Mouse (Mus musculus) frontal cortex, postnatal 25 days (tissue): ENCODE data around the gene Sugp1.

Experiments used
- DNase-seq, 2 experiments: peaks; one replicate each; pipeline ENCODE4 v3.0.0; 2022; ENCODE audit warnings: low spot score in 2 of 2

Sugp1 gene

GRCm38 (mm10) chr8:70111192-70111795 lies 68.7 kb downstream of the Sugp1 start:
- DNase-seq: no peak

GRCm38 (mm10) chr8:70112401-70113016 lies 69.9 kb downstream of the Sugp1 start:
- no peak for DNase-seq

- DNase-seq: no peak
These were observed 71.9 kb downstream of the Sugp1 start for GRCm38 (mm10) chr8:70114488-70114887.

GRCm38 (mm10) chr8:70114892-70115291 lies 72.3 kb downstream of the Sugp1 start:
- DNase-seq: no peak

GRCm38 (mm10) chr8:70117611-70118010 lies 75.0 kb downstream of the Sugp1 start:
- no peak for DNase-seq

GRCm38 (mm10) chr8:70118726-70119700 lies 76.4 kb downstream of the Sugp1 start:
- DNase-seq: peak; percentile 33 to 63

GRCm38 (mm10) chr8:70120667-70121066 lies 78.1 kb downstream of the Sugp1 start, which contains the start of gene Ncan:
TSS of gene Ncan (minus strand) at chr8:70120873.
- peak; percentile 88 to 92 for DNase-seq
